Mouse (Mus musculus): ENCODE results near the gene Smox.

Gene Smox

GRCm38 (mm10) chr2:131517550-131517949, 26.3 kb downstream of the Smox start:
- DNase-seq: no peak

GRCm38 (mm10) chr2:131518790-131519189, 27.5 kb downstream of the Smox start:
- DNase-seq: no peak

GRCm38 (mm10) chr2:131520743-131521142, 29.4 kb downstream of the Smox start:
- no peak for DNase-seq

GRCm38 (mm10) chr2:131527061-131527460, 35.8 kb downstream of the Smox start:
- no peak for DNase-seq

GRCm38 (mm10) chr2:131529898-131530622, 38.8 kb downstream of the Smox start:
- DNase-seq: no peak

- DNase-seq: peak; percentile 20 to 27
Observed at GRCm38 (mm10) chr2:131530623-131531008, 39.3 kb downstream of the Smox start.

- DNase-seq: no peak
Observed at GRCm38 (mm10) chr2:131531271-131531670, 40.0 kb downstream of the Smox start.

- DNase-seq: no peak
Observed at GRCm38 (mm10) chr2:131535168-131535567, 43.9 kb downstream of the Smox start.

- no peak for DNase-seq
Observed at GRCm38 (mm10) chr2:131538341-131538740, 47.0 kb downstream of the Smox start.

GRCm38 (mm10) chr2:131539780-131540179, 48.5 kb downstream of the Smox start:
- no peak for DNase-seq

GRCm38 (mm10) chr2:131541686-131542085, 50.4 kb downstream of the Smox start:
- no peak for DNase-seq

GRCm38 (mm10) chr2:131542531-131542930, 51.2 kb downstream of the Smox start:
- no peak for DNase-seq

- DNase-seq: no peak
Observed at GRCm38 (mm10) chr2:131545386-131546307, 54.4 kb downstream of the Smox start.

GRCm38 (mm10) chr2:131546308-131546700, 55.0 kb downstream of the Smox start:
- no peak for DNase-seq

- no peak for DNase-seq
Observed at GRCm38 (mm10) chr2:131546745-131547408, 55.6 kb downstream of the Smox start.

- DNase-seq: no peak
Observed at GRCm38 (mm10) chr2:131548330-131548729, 57.0 kb downstream of the Smox start.

- DNase-seq: no peak
Observed at GRCm38 (mm10) chr2:131549090-131549489, 57.8 kb downstream of the Smox start.

- no peak for DNase-seq
Observed at GRCm38 (mm10) chr2:131550474-131550873, 59.2 kb downstream of the Smox start.

GRCm38 (mm10) chr2:131550906-131551305, 59.6 kb downstream of the Smox start:
- no peak for DNase-seq

- no peak for DNase-seq
Observed at GRCm38 (mm10) chr2:131551701-131552620, 60.7 kb downstream of the Smox start.

- DNase-seq: no peak
Observed at GRCm38 (mm10) chr2:131552736-131553400, 61.6 kb downstream of the Smox start.

GRCm38 (mm10) chr2:131557896-131558295, 66.6 kb downstream of the Smox start:
- no peak for DNase-seq
